Mouse (Mus musculus) midbrain, postnatal 0 days (tissue): ENCODE results near the gene Nanp. TPM values are rescaled to one million over a fixed set of nuclear protein-coding genes. Genes with fewer than 3 reads are reported as not detected.
A peak's percentile ranks its signal among the peaks of the same experiment; 100 is the strongest.

ENCODE experiments used
- ATAC-seq: fragments of 200-750 bp; cut with Nextera tagmentation; 2 replicates; pipeline ENCODE4 v1.8.0; 2017; ENCODE audit warnings: moderate number of reproducible peaks, mild to moderate bottlenecking, moderate TSS enrichment, moderate library complexity; ENCODE audit not compliant: low FRiP score
- DNase-seq: peaks from one replicate; pipeline ENCODE4 v3.0.0-alpha.2; 2015; ENCODE audit warnings: low spot score
- H3K27ac ChIP-seq: fragments of 300-500 bp; sonication (generic); 2 replicates; pipeline ENCODE4 v1.5.1; 2014; ENCODE audit warnings: low read depth, mild to moderate bottlenecking, low read length, mixed read lengths
- H3K27me3 ChIP-seq: fragments of 300-500 bp; sonication (generic); 2 replicates; pipeline ENCODE4 v1.6.1; 2014; ENCODE audit warnings: low read length, control low read depth, mixed read lengths; ENCODE audit not compliant: insufficient read depth
- H3K36me3 ChIP-seq: fragments of 300-500 bp; sonication (generic); 2 replicates; pipeline ENCODE4 v1.6.1; 2014; ENCODE audit warnings: low read length, control low read depth, mixed read lengths; ENCODE audit not compliant: insufficient read depth
- H3K4me1 ChIP-seq: fragments of 300-500 bp; sonication (generic); 2 replicates; pipeline ENCODE4 v1.6.1; 2014; ENCODE audit warnings: mild to moderate bottlenecking, control low read depth, antibody characterized with exemption, low read length, mixed read lengths; ENCODE audit not compliant: insufficient read depth
- H3K4me2 ChIP-seq: fragments of 300-500 bp; sonication (generic); 2 replicates; pipeline ENCODE4 v1.6.1; 2014; ENCODE audit warnings: low read depth, mild to moderate bottlenecking, low read length, mixed read lengths; ENCODE audit not compliant: poor library complexity, severe bottlenecking
- H3K4me3 ChIP-seq: fragments of 300-500 bp; sonication (generic); 2 replicates; pipeline ENCODE4 v1.5.1; 2014; ENCODE audit warnings: low read depth, mild to moderate bottlenecking, low read length, moderate library complexity
- H3K9ac ChIP-seq: fragments of 300-500 bp; sonication (generic); replicated peaks from 2 replicates; pipeline ENCODE4 v1.6.1; 2014; ENCODE audit warnings: mild to moderate bottlenecking, low read length, moderate library complexity, mixed read lengths; ENCODE audit not compliant: poor library complexity, severe bottlenecking
- H3K9me3 ChIP-seq: fragments of 300-500 bp; sonication (generic); 2 replicates; pipeline ENCODE4 v1.6.1; 2016; ENCODE audit warnings: low read length, control low read depth
- CTCF ChIP-seq: IDR thresholded peaks from 2 replicates; pipeline ENCODE4 v1.5.1; 2016; ENCODE audit warnings: antibody characterized with exemption, mild to moderate bottlenecking
- WGBS: fragments of 180-500 bp; shearing (Covaris S2); extraction: QIAGEN DNeasy Blood & Tissue Kit; methylation state at CpG from one replicate; pipeline ENCODE4 v1.1.7; 2014; 5-methylcytosine and 5-hydroxymethylcytosine counted together
- polyA plus RNA-seq: library from polyadenylated mRNA; unstranded; fragments of >200 nt; fragmentation: Nextera tagmentation; extraction: Ambion mirVana; gene quantifications from 2 replicates; pipeline ENCODE4 v1.2.1, GENCODE M21; 2015
- total RNA-seq: library from RNA; depleted of rRNA; stranded (reverse); fragments of >200 nt; gene quantifications from 2 replicates; pipeline ENCODE4 v1.2.3, GENCODE M21; 2014

The Nanp gene
- total and polyA plus RNA-seq, 2 experiments from 2014 or later = 6.7 to 32.1 TPM

DNA sequence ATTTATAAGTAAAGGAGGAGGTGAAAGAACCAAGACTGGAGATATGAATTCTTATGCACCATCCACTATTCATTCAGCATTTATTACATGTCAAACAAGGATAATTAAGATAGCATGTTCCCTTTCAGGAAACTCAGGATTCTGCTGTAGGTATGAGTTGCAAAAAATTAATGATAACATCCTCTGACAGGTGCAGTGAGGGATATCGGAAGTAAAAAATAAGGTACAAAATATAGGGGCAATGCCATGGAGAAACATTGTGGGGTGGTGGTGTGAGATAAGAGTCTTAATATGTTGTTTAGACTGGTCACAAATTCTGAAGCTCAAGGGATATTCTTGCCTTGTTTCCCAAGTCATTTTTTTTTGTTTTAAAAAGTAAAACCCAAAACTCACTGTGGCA is 1.9 kb downstream of the Nanp start:
- no peak for TF ChIP-seq CTCF
- ATAC-seq = no peak
- H3K9me3 ChIP-seq = no peaks in the 10 kb centered on the region
- peaks cover 13% of the 10 kb centered on the region for H3K4me1 ChIP-seq
- no peak overlapping the region for H3K9ac ChIP-seq
- H3K36me3 ChIP-seq = no peaks in the 10 kb centered on the region
- no peak overlapping the region for H3K27ac ChIP-seq
- no peak for DNase-seq
- H3K27me3 ChIP-seq = no peaks in the 10 kb centered on the region
- H3K4me3 ChIP-seq = no peak overlapping the region; the same call in 1 of the 2 replicates
- peak overlapping the region; percentile 82; the same call in 1 of the 2 replicates for H3K4me2 ChIP-seq
- 94% methylated on average over 1 of the region's 1 CpGs for WGBS

DNA sequence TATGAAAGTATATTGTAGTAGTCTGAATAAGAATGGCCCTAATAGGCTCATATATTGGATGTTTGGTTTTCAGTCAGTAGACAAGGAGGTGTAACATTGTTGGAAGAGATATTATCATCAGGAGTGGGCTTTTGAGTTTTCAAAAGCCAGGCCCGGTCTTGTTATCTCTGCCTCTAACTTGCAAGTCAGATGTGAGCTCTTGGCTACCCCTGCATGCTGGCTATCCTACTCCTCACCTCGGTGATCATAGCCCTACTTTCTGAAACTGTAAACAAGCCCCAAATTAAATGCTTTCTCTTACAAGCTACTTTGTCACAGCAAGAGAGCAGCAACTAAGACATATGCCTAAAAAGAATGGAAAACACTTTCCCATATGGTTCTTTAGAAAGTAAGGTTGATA is 2.5 kb downstream of the Nanp start:
- Histone ChIP-seq H3K9ac (no peak overlapping the region), H3K27me3 (no peaks in the 10 kb centered on the region), H3K4me3 (no peak overlapping the region), H3K4me2 (no peak overlapping the region), H3K4me1 (peaks cover 13% of the 10 kb centered on the region), H3K9me3 (no peaks in the 10 kb centered on the region), H3K36me3 (no peaks in the 10 kb centered on the region), H3K27ac (no peak overlapping the region)
- ATAC-seq (no peak), DNase-seq (no peak)
- 92% methylated on average over 2 of the region's 2 CpGs for WGBS
- no peak for TF ChIP-seq CTCF

DNA sequence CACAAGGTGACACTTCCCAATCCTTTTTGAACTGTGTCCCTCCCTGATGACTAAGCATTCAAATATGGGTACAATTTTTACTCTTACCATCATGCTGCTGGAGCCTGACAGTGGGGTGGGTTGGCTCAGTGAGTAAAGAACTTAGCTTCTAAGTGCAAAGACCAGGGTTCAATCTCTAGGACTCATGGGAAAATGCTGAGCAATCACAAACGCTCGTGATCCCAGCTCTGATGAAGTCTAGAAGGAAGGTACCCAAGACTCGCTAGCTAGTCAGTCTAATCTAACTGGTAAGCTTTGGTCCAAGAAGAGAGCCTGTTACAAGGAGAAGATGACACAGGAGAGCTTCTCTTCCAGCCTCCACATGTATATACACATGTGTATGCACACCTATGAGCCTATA is 4.8 kb downstream of the Nanp start:
- no peak overlapping the region for H3K4me2 ChIP-seq
- ATAC-seq = no peak
- H3K9ac ChIP-seq = no peak overlapping the region
- H3K27me3 ChIP-seq = no peaks in the 10 kb centered on the region
- H3K4me1 ChIP-seq = peaks cover 9% of the 10 kb centered on the region
- no peak overlapping the region for H3K4me3 ChIP-seq
- no peaks in the 10 kb centered on the region for H3K9me3 ChIP-seq
- WGBS = 96% methylated on average over 3 of the region's 3 CpGs
- H3K27ac ChIP-seq = no peak overlapping the region
- no peaks in the 10 kb centered on the region for H3K36me3 ChIP-seq
- no peak for DNase-seq
- TF ChIP-seq CTCF = no peak

DNA sequence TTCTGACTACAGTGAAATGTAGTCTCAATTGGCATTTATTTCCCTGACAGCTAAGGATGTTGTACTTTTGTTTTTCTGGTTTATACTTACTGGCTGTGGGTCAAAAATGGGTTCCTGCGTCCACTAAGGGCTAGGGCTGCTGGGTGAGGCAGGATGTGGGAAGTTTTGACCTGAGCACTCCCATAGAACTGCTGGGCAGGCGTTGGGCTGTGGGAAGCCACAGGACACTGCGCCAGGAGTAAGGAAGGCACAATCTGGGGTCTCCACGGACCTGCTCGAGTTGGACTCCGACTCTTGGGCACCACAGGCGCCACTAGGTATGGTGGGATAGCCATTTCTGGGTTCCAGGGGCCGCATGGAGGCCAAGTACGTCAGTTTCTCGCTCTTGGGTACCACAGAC is 18.0 kb downstream of the Nanp start:
- H3K9me3 ChIP-seq = no peaks in the 10 kb centered on the region
- H3K4me3 ChIP-seq = no peak overlapping the region
- H3K9ac ChIP-seq = no peak overlapping the region
- no peaks in the 10 kb centered on the region for H3K27me3 ChIP-seq
- no peaks in the 10 kb centered on the region for H3K4me1 ChIP-seq
- ATAC-seq (no peak), DNase-seq (no peak)
- H3K36me3 ChIP-seq = no peaks in the 10 kb centered on the region
- TF ChIP-seq CTCF = no peak
- WGBS = 93% methylated on average over 10 of the region's 10 CpGs
- no peak overlapping the region for H3K4me2 ChIP-seq
- no peak overlapping the region for H3K27ac ChIP-seq

DNA sequence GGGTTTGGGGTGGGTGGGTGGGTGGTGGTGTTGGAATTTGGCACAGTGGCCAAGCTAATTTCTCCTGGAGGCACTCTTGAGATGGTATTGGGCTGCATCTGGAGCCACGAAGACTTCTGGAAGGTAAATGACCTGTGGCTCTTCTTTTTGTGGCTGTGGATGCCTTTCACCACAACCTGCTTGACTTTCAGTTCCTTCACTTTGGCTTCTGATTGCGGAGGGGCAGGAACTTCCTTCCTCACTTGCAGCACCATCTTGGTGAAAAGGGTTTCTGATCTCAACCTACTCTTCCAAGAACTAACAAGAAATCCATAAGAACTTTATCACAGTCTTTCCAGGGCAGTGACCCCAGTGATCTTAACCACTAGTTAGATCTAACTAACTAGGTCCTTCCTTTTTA is 23.9 kb downstream of the Nanp start:
- TF ChIP-seq CTCF = no peak
- Histone ChIP-seq H3K4me2 (no peak overlapping the region), H3K9me3 (no peaks in the 10 kb centered on the region), H3K27ac (no peak overlapping the region), H3K4me3 (no peak overlapping the region), H3K9ac (no peak overlapping the region), H3K36me3 (no peaks in the 10 kb centered on the region), H3K27me3 (no peaks in the 10 kb centered on the region), H3K4me1 (no peaks in the 10 kb centered on the region)
- 74% methylated on average over 2 of the region's 2 CpGs for WGBS
- no peak for ATAC-seq
- DNase-seq = no peak

DNA sequence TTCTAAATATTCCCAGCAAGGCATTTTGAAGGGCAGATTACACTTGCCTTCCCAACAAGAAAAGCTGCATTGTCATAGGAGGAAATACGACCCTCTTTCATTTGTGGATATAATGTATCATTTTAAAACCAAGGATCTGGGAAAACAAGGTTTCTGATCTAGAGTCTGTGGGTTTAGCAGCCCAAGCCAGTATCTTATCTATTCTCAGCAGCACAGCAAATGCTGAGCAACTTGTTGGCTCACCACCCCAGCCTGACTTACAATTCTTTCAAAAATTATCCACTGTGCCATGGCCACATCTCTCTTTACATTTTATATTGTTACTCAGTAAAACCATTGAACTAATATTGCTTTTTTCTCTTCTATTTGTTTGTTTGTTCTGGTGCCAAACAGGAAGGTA is 27.9 kb downstream of the Nanp start:
- no peaks in the 10 kb centered on the region for H3K36me3 ChIP-seq
- ATAC-seq = no peak
- no peak overlapping the region for H3K27ac ChIP-seq
- no peak for DNase-seq
- no peak for TF ChIP-seq CTCF
- WGBS = 77% methylated on average over 1 of the region's 1 CpGs
- H3K9me3 ChIP-seq = no peaks in the 10 kb centered on the region
- H3K9ac ChIP-seq = no peak overlapping the region
- H3K4me1 ChIP-seq = peaks cover 3% of the 10 kb centered on the region; the same call in 1 of the 2 replicates
- H3K4me2 ChIP-seq = no peak overlapping the region
- no peaks in the 10 kb centered on the region for H3K27me3 ChIP-seq
- no peak overlapping the region for H3K4me3 ChIP-seq
